Mouse (Mus musculus) E14TG2a.4 (cell line): ENCODE results near the gene Rnf114.

ENCODE experiments used
- CTCF ChIP-seq: conservative IDR thresholded peaks from 2 replicates; pipeline ENCODE4 v1.5.1; 2014; ENCODE audit warnings: low read length
- NANOG ChIP-seq: IDR thresholded peaks from 2 replicates; pipeline ENCODE4 v1.6.1; 2014; ENCODE audit warnings: borderline replicate concordance, low read length, mixed read lengths

- no peak for TF ChIP-seq CTCF
- no peak for TF ChIP-seq NANOG
Observed at GRCm38 (mm10) chr2:167459071-167459865, 33.2 kb upstream of the Rnf114 start.
